Mouse (Mus musculus) neutrophil, adult 5-6 weeks (primary cell): ENCODE results near the gene Pbx1. TPM values are rescaled to one million over a fixed set of nuclear protein-coding genes. Genes with fewer than 3 reads are reported as not detected.

ENCODE experiments used
- ATAC-seq: fragments of 151-379, 151-347 bp; 2 replicates; pipeline ENCODE4 v1.8.0; 2017; ENCODE audit warnings: mild to moderate bottlenecking, moderate TSS enrichment; ENCODE audit not compliant: insufficient number of reproducible peaks, poor library complexity, low FRiP score, severe bottlenecking; ENCODE audit errors: extremely low read depth
- total RNA-seq: library from RNA; stranded (forward); fragments of 200-1000 nt; gene quantifications from 2 replicates; pipeline ENCODE4 v1.2.3, GENCODE M21; 2017

Gene Pbx1
- total RNA-seq, 1 experiment from 2014 or later: 40.4 TPM

GRCm38 (mm10) chr1:168078746-168079393 lies 353.2 kb downstream of the Pbx1 start:
- ATAC-seq: no peak

- no peak for ATAC-seq
These were observed 360.1 kb downstream of the Pbx1 start for GRCm38 (mm10) chr1:168071974-168072373.

- no peak for ATAC-seq
These were observed 361.7 kb downstream of the Pbx1 start for GRCm38 (mm10) chr1:168070273-168070910.

GRCm38 (mm10) chr1:168069740-168070139 lies 362.3 kb downstream of the Pbx1 start:
- no peak for ATAC-seq
